Mouse (Mus musculus): ENCODE data around the gene Gm5431. TPM values are rescaled to one million over a fixed set of nuclear protein-coding genes. Genes with fewer than 3 reads are reported as not detected.
"Not testable (repeated sequence)": the region's sequence is repeated elsewhere in the genome, so short reads cannot be mapped to it uniquely, and the experiment has no call there.

The Gm5431 gene
- polyA plus RNA-seq (2014; fragmentation: Nextera tagmentation; extraction: Ambion mirVana), result 0.31 TPM in 1 of 2 replicates, not detected in the other

GRCm38 (mm10) chr11:48902021-48902420 is at the start of gene Gm5431:
Gene Gm5431, minus strand, starts transcription at chr11:48902214.
- DNase-seq (ENCODE audit: low spot score), result no peak
- Histone ChIP-seq H3K4me1 (ENCODE audit: control insufficient read depth, insufficient read depth, low read length) (no peaks in the 10 kb centered on the region), H3K4me2 (ENCODE audit: low read depth) (no peak within 1 kb of the TSS), H3K27me3 (ENCODE audit: control insufficient read depth, insufficient read depth, low read length) (no peaks in the 10 kb centered on the region), H3K27ac (ENCODE audit: low read depth, low read length) (no peak within 1 kb of the TSS), H3K9ac (ENCODE audit: low read length) (no peak within 1 kb of the TSS), H3K36me3 (ENCODE audit: control insufficient read depth, insufficient read depth, low read length) (no peaks in the 10 kb centered on the region), H3K4me3 (ENCODE audit: low read depth, low read length) (no peak within 1 kb of the TSS), H3K9me3 (ENCODE audit: control insufficient read depth, low read length) (no peaks in the 10 kb centered on the region)
- 84% methylated on average over 2 of the region's 2 CpGs for WGBS
- no peak for ATAC-seq (ENCODE audit: insufficient read depth, low FRiP score, low TSS enrichment)

DNA sequence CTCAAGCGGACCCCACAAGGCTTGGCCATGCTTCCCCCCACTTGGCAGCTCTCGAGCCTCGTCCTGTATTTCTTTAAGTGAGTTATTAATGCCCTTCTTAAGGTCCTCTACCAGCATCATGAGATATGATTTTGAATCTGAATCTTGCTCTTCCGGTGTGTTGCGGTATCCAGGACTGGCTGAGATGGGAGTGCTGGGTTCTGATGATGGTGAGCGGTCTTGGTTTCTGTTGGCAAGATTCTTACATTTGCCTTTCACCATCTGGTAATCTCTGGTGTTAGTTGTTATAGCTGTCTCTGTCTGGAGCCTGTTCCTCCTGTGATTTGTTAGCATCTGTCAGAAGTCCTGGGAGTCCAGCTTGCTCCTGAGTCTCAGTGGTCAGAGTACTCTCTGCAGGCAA is 44.1 kb upstream of the Gm5431 start, which contains the start of gene Psme2b:
Gene Psme2b, minus strand, starts transcription at position 101 of the 400 bp plus-strand sequence.
- not testable (repeated sequence) for DNase-seq (ENCODE audit: low spot score); H3K9me3 ChIP-seq (ENCODE audit: control insufficient read depth, low read length); H3K36me3 ChIP-seq (ENCODE audit: control insufficient read depth, insufficient read depth, low read length); H3K27ac ChIP-seq (ENCODE audit: low read depth, low read length); H3K4me1 ChIP-seq (ENCODE audit: control insufficient read depth, insufficient read depth, low read length); ATAC-seq (ENCODE audit: insufficient read depth, low FRiP score, low TSS enrichment); H3K27me3 ChIP-seq (ENCODE audit: control insufficient read depth, insufficient read depth, low read length); H3K4me2 ChIP-seq (ENCODE audit: low read depth); H3K9ac ChIP-seq (ENCODE audit: low read length); H3K4me3 ChIP-seq (ENCODE audit: low read depth, low read length)
- WGBS, result 91% methylated on average over 6 of the region's 6 CpGs

DNA sequence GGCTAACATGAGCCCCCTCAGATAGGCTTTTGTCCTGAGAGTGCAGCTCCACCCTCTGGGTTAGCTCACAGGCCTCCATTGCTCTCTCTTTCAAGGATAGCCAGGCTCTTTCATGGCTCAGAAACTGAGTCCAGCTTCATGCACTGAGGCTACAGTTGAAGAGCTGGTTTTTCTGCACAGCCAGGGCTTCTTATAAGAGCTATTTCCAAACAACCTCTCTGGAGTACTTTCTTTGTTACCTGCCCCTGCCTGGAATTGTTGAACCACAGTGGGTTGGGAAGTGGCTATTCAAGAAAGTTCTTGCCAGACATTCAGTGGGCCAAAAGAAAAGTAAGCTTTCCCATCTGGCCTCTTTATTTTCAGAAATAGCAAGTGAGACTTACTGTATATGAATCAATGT is 37.3 kb upstream of the Gm5431 start:
- not testable (repeated sequence) for H3K36me3 ChIP-seq (ENCODE audit: control insufficient read depth, insufficient read depth, low read length); DNase-seq (ENCODE audit: low spot score); H3K4me3 ChIP-seq (ENCODE audit: low read depth, low read length); H3K9me3 ChIP-seq (ENCODE audit: control insufficient read depth, low read length); H3K27me3 ChIP-seq (ENCODE audit: control insufficient read depth, insufficient read depth, low read length); H3K4me1 ChIP-seq (ENCODE audit: control insufficient read depth, insufficient read depth, low read length); H3K9ac ChIP-seq (ENCODE audit: low read length); ATAC-seq (ENCODE audit: insufficient read depth, low FRiP score, low TSS enrichment); H3K27ac ChIP-seq (ENCODE audit: low read depth, low read length); H3K4me2 ChIP-seq (ENCODE audit: low read depth)

GRCm38 (mm10) chr11:48935291-48935690 is 33.3 kb upstream of the Gm5431 start:
- H3K27me3 ChIP-seq (ENCODE audit: control insufficient read depth, insufficient read depth, low read length); H3K4me3 ChIP-seq (ENCODE audit: low read depth, low read length); H3K9me3 ChIP-seq (ENCODE audit: control insufficient read depth, low read length); H3K36me3 ChIP-seq (ENCODE audit: control insufficient read depth, insufficient read depth, low read length); H3K9ac ChIP-seq (ENCODE audit: low read length); H3K4me2 ChIP-seq (ENCODE audit: low read depth); H3K4me1 ChIP-seq (ENCODE audit: control insufficient read depth, insufficient read depth, low read length); DNase-seq (ENCODE audit: low spot score); ATAC-seq (ENCODE audit: insufficient read depth, low FRiP score, low TSS enrichment); H3K27ac ChIP-seq (ENCODE audit: low read depth, low read length): not testable (repeated sequence)
- no CpG with 5 or more reads among the region's 3 CpGs for WGBS

DNA sequence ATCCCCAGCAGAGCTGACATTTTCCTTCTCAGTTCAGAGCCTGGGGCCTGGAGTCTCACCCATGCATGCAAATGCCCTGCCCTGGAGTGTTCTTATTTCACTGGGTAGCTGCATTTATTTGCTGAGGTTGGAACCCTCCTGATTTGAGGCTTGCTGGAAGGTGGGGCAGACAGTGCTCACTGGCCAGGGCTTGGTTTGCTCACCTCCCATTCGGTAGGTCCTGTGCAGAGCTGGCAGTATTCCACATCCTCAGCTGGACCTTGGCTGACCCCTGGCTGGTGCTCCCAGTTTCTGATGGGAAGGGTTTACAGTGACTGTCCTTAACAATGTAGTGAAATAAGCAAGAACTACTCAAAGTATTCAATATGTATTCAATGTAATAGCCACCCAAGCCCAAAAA is 31.9 kb upstream of the Gm5431 start:
- 57% methylated on average over 1 of the region's 1 CpGs for WGBS
- not testable (repeated sequence) for DNase-seq (ENCODE audit: low spot score); H3K27me3 ChIP-seq (ENCODE audit: control insufficient read depth, insufficient read depth, low read length)

DNA sequence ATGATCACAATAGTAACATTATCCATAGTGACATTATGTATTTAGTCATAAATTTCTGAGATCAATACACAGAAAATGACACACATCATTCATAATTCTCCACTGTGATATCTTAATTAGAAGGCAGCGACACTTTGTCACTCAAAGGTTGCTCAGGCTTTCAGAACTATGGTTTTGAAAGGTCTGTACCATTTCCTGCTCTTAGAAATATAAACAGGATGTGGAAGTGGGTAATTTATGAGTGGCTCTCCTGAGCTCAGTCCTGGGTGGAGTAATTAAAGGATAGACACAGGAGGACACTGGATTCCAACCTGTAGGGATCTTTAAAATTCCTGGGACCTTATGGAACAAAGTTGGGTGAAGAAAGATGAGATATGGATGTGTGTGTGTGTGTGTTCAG is 31.4 kb upstream of the Gm5431 start:
- H3K4me3 ChIP-seq (ENCODE audit: low read depth, low read length); H3K9ac ChIP-seq (ENCODE audit: low read length); H3K27me3 ChIP-seq (ENCODE audit: control insufficient read depth, insufficient read depth, low read length); H3K27ac ChIP-seq (ENCODE audit: low read depth, low read length); DNase-seq (ENCODE audit: low spot score); H3K9me3 ChIP-seq (ENCODE audit: control insufficient read depth, low read length); H3K36me3 ChIP-seq (ENCODE audit: control insufficient read depth, insufficient read depth, low read length); ATAC-seq (ENCODE audit: insufficient read depth, low FRiP score, low TSS enrichment); H3K4me2 ChIP-seq (ENCODE audit: low read depth); H3K4me1 ChIP-seq (ENCODE audit: control insufficient read depth, insufficient read depth, low read length): not testable (repeated sequence)
- WGBS, result 86% methylated on average over 1 of the region's 1 CpGs

More for the DNA sequence above, 31.9 kb upstream of the Gm5431 start:
- not testable (repeated sequence) for H3K36me3 ChIP-seq (ENCODE audit: control insufficient read depth, insufficient read depth, low read length); H3K4me2 ChIP-seq (ENCODE audit: low read depth); H3K4me1 ChIP-seq (ENCODE audit: control insufficient read depth, insufficient read depth, low read length); H3K27ac ChIP-seq (ENCODE audit: low read depth, low read length); H3K4me3 ChIP-seq (ENCODE audit: low read depth, low read length); ATAC-seq (ENCODE audit: insufficient read depth, low FRiP score, low TSS enrichment); H3K9ac ChIP-seq (ENCODE audit: low read length); H3K9me3 ChIP-seq (ENCODE audit: control insufficient read depth, low read length)

GRCm38 (mm10) chr11:48928068-48928467 is 26.1 kb upstream of the Gm5431 start:
- not testable (repeated sequence) for H3K4me2 ChIP-seq (ENCODE audit: low read depth); H3K4me1 ChIP-seq (ENCODE audit: control insufficient read depth, insufficient read depth, low read length); H3K36me3 ChIP-seq (ENCODE audit: control insufficient read depth, insufficient read depth, low read length); DNase-seq (ENCODE audit: low spot score); H3K9ac ChIP-seq (ENCODE audit: low read length); H3K27ac ChIP-seq (ENCODE audit: low read depth, low read length); H3K9me3 ChIP-seq (ENCODE audit: control insufficient read depth, low read length); H3K4me3 ChIP-seq (ENCODE audit: low read depth, low read length); ATAC-seq (ENCODE audit: insufficient read depth, low FRiP score, low TSS enrichment); H3K27me3 ChIP-seq (ENCODE audit: control insufficient read depth, insufficient read depth, low read length)
- 90% methylated on average over 1 of the region's 1 CpGs for WGBS

GRCm38 (mm10) chr11:48926437-48926836 is 24.4 kb upstream of the Gm5431 start:
- ATAC-seq (ENCODE audit: insufficient read depth, low FRiP score, low TSS enrichment); H3K4me2 ChIP-seq (ENCODE audit: low read depth); H3K27ac ChIP-seq (ENCODE audit: low read depth, low read length): not testable (repeated sequence)

GRCm38 (mm10) chr11:48923818-48924217 is 21.8 kb upstream of the Gm5431 start:
- H3K4me2 ChIP-seq (ENCODE audit: low read depth); H3K4me1 ChIP-seq (ENCODE audit: control insufficient read depth, insufficient read depth, low read length); DNase-seq (ENCODE audit: low spot score); ATAC-seq (ENCODE audit: insufficient read depth, low FRiP score, low TSS enrichment); H3K27ac ChIP-seq (ENCODE audit: low read depth, low read length); H3K9ac ChIP-seq (ENCODE audit: low read length); H3K36me3 ChIP-seq (ENCODE audit: control insufficient read depth, insufficient read depth, low read length); H3K9me3 ChIP-seq (ENCODE audit: control insufficient read depth, low read length); H3K27me3 ChIP-seq (ENCODE audit: control insufficient read depth, insufficient read depth, low read length); H3K4me3 ChIP-seq (ENCODE audit: low read depth, low read length): not testable (repeated sequence)
- WGBS, result 83% methylated on average over 5 of the region's 5 CpGs

More at GRCm38 (mm10) chr11:48926437-48926836, 24.4 kb upstream of the Gm5431 start:
- not testable (repeated sequence) for H3K27me3 ChIP-seq (ENCODE audit: control insufficient read depth, insufficient read depth, low read length); H3K9me3 ChIP-seq (ENCODE audit: control insufficient read depth, low read length); H3K4me3 ChIP-seq (ENCODE audit: low read depth, low read length); H3K4me1 ChIP-seq (ENCODE audit: control insufficient read depth, insufficient read depth, low read length); H3K36me3 ChIP-seq (ENCODE audit: control insufficient read depth, insufficient read depth, low read length); DNase-seq (ENCODE audit: low spot score); H3K9ac ChIP-seq (ENCODE audit: low read length)

All from neural tube, embryonic 11.5 days (tissue).